Mouse (Mus musculus) lung, adult 2 months (tissue): ENCODE results near the gene Car5a. TPM values are rescaled to one million over a fixed set of nuclear protein-coding genes. Genes with fewer than 3 reads are reported as not detected.
A peak's percentile ranks its signal among the peaks of the same experiment; 100 is the strongest.

Experiments used
- DNase-seq: peaks from one replicate; pipeline ENCODE4 v3.0.0; 2022
- H3K4me1 ChIP-seq: fragments of 200-500 bp; 2 replicates; pipeline ENCODE4 v1.6.1; 2011; ENCODE audit warnings: low read length; ENCODE audit not compliant: control insufficient read depth, insufficient read depth
- H3K4me3 ChIP-seq: fragments of 200-500 bp; replicated peaks from 2 replicates; pipeline ENCODE3; 2011; ENCODE audit warnings: low read depth, mild to moderate bottlenecking, control low read depth, low read length; ENCODE audit errors: extremely low read depth
- CTCF ChIP-seq: fragments of 200-500 bp; IDR thresholded peaks from 2 replicates; pipeline ENCODE4 v1.5.1; 2011; ENCODE audit warnings: mild to moderate bottlenecking, low read length, control low read depth; ENCODE audit not compliant: insufficient read depth
- POLR2A ChIP-seq: fragments of 200-500 bp; IDR thresholded peaks from 2 replicates; pipeline ENCODE4 v1.6.1; 2011; ENCODE audit warnings: low read depth, mild to moderate bottlenecking, control low read depth, low read length, borderline replicate concordance; ENCODE audit errors: extremely low read depth
- WGBS: fragments of 180-500 bp; shearing (Covaris S2); methylation state at CpG from one replicate; pipeline ENCODE4 v1.1.7; 2018; 5-methylcytosine and 5-hydroxymethylcytosine counted together
- polyA plus RNA-seq: library from polyadenylated mRNA; depleted of rRNA; stranded (reverse); fragments of >200 nt; gene quantifications from 2 replicates; pipeline ENCODE4 v1.2.3, GENCODE M21; 2012

Gene Car5a
- polyA plus RNA-seq, 1 experiment = 0.18 TPM

- DNase-seq = no peak
- 68% methylated on average over 7 of the region's 7 CpGs for WGBS
Observed at GRCm38 (mm10) chr8:121911987-121912386, 32.7 kb downstream of the Car5a start.

GRCm38 (mm10) chr8:121911400-121911799, 33.3 kb downstream of the Car5a start:
- WGBS = 81% methylated on average over 6 of the region's 6 CpGs
- Histone ChIP-seq H3K4me3 (no peak overlapping the region), H3K4me1 (peaks cover 6% of the 10 kb centered on the region; the same call in 1 of the 2 replicates)
- DNase-seq = no peak
- TF ChIP-seq CTCF (no peak), POLR2A (no peak)

More at GRCm38 (mm10) chr8:121911987-121912386, 32.7 kb downstream of the Car5a start:
- H3K4me3 ChIP-seq = no peak overlapping the region
- TF ChIP-seq POLR2A = no peak
- TF ChIP-seq CTCF = no peak
- H3K4me1 ChIP-seq = peaks cover 4% of the 10 kb centered on the region; the same call in 1 of the 2 replicates

DNA sequence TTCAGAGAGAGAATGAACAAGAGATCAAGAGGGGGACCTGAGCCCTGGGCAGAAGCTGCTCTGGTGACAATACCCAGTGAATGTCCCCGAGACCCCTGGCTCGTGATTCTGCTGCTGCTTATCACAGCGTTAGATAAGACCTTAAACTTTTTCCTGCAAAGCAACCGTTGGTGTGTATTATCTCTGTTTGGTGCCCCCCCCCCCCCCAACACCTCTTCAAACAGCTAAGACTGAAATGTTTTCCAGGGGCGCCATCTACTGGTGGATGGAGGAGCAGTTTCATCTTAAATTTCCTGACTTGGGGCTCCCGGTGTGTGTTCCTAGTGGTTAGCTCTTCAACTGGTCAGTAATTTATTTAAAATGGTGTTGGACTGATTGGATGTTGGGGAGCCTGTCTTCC, 35.0 kb downstream of the Car5a start:
- peak; percentile 65 for DNase-seq
- Histone ChIP-seq H3K4me3 (no peak overlapping the region), H3K4me1 (peaks cover 6% of the 10 kb centered on the region; the same call in 1 of the 2 replicates)
- 3% methylated on average over 6 of the region's 6 CpGs for WGBS
- TF ChIP-seq CTCF = 0 out of 2 replicates have a peak, but pooled peaks have one; percentile 12
- TF ChIP-seq POLR2A = no peak

DNA sequence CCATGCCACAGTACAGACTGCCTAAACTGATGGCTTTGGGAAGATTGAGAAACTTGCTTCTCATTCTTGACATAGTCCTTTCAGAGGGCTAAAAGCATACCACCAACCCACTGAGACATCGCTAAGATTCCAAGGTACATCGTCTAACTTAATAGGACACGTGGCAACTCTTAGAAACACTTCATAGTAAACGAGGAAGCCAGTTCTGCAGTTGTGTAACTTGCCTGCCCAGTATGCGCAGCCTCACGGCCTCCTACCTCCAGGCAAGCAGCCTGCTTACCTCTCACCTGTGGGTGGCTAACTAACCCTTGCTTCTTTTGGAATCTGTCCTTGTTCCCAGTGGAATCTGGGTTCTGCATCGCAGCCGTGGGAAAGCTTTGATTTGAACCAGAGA, 35.6 kb downstream of the Car5a start:
- 48% methylated on average over 8 of the region's 8 CpGs for WGBS
- no peak for TF ChIP-seq CTCF
- no peak for TF ChIP-seq POLR2A
- H3K4me1 ChIP-seq = peaks cover 6% of the 10 kb centered on the region; the same call in 1 of the 2 replicates
- no peak for DNase-seq
- no peak overlapping the region for H3K4me3 ChIP-seq

DNA sequence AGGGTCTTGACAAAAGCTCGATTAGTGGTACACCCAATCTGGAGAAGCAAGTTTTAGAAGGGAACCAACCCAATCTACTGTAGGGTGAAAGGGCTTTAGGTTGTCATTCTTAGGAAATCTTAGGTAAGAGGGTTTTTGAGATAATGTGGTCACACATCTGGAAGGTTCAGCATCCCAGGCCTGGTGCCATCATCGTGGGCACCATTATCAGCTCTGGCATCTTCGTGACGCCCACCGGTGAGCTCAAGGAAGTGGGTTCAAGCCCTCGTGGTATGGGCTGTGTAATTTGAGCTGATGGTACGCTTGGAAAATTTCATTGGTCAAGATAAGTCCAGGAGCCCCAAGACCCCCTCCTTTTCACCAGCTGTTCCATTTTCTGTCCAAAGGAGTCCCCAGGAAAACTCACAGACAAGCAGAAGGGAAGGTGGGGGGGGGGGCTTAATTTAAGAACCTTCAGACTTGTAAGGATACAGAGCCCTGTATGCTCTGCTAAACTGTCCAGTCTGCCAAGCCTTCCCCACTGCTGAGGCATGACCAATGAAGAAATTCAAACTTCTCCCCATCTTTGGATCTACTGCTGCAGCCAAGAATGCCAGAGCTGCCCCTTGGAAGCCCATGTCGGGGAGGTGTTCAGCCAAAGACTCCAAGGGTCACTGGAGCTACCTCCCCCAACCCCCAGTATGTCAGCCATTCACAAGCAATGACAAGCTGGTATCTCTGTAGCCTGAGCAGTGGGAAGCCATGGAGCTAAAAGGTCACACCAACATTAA, 36.1 kb downstream of the Car5a start:
- DNase-seq = no peak
- WGBS = 41% methylated on average over 8 of the region's 8 CpGs
- H3K4me1 ChIP-seq = peaks cover 6% of the 10 kb centered on the region; the same call in 1 of the 2 replicates
- TF ChIP-seq POLR2A (no peak), CTCF (no peak)
- no peak overlapping the region for H3K4me3 ChIP-seq

DNA sequence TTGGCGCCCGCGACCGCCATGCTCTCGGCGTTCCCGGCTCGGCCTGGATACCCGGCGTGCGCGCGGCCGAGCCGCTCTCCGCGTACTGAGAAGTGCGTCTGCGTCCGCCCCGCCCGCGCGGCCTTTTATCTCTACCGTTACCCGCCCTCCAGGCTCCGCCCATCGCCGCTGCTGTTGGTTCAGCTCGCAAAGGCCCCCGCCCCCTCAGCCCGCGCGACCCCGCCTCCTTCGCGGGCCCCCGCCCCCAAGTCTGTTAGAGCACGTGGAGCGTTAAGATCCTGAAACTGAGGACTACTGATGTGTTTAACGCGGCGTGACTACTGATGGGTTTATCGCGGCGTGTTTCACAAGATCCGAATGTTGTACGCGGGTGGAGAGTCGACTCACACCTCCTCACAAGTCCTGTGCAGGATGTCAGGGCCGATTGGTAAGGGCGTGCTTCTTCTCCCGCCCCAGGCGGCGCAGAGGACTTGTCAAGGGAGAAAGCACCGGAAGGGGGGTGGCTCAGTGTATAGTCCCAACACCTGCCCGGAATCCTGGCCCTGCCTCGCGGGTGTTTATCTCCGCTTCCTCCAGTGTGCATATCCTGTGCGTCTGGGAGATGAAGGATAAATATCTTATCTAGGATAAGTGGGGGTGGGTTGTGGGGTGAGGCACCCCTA, 37.0 kb downstream of the Car5a start, which contains the start of gene Slc7a5:
Gene Slc7a5, minus strand, starts transcription at position 108 of the 662 bp plus-strand sequence.
- DNase-seq = peak; percentile 94
- TF ChIP-seq POLR2A (peak; percentile 87; the same call in 1 of the 2 replicates), CTCF (no peak)
- peak within 1 kb of the TSS; percentile 76 for H3K4me3 ChIP-seq
- WGBS = under 1% methylated on average over 61 of the region's 61 CpGs
- H3K4me1 ChIP-seq = peaks cover 6% of the 10 kb centered on the region; the same call in 1 of the 2 replicates

DNA sequence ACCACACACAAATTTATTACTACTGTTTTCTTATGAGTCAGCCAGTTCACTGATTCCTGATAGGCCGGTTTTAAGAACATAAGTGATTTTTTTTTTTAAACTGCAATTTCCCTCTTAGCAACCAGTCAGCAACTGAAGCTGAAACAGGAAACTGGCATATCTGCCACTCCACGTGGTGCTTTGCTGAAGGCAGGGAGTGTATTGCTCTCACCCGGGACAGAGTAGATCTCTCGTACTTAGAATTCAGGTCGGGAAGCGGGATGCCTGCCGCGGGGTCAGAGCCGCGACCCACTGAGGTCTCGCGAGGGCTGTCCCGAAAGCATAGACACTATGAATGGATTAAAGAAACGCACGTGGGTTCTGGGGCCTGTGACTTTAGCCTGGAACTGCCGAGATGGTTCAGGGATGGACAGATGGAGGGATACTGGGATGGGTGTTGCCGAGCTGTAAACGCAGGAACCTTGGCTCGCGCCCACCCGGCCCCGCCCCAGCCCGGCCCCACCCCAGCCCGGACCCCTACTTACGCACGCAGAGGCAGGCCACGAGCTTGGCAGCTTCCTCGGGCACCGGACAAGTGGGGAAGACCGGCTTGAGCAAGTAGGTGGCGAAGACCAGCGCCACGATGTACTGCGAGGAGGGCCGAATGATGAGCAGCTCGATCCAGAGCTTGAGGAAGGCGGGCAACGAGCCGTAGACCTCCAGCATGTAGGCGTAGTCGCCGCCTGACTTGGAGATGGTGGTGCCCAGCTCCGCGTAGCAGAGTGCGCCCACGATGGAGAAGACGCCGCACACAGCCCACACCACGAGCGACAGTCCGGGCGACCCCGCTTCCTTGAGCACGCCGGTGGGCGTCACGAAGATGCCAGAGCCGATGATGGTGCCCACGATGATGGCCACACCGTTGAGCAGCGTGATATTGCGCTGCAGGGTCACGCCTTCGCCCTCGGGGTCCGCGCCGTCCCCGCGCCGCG, 37.9 kb downstream of the Car5a start:
- peaks cover 6% of the 10 kb centered on the region; the same call in 1 of the 2 replicates for H3K4me1 ChIP-seq
- no peak for TF ChIP-seq POLR2A

GRCm38 (mm10) chr8:121905864-121906263, 38.8 kb downstream of the Car5a start:
- 32% methylated on average over 5 of the region's 5 CpGs for WGBS
- no peak for DNase-seq
- H3K4me3 ChIP-seq = peak overlapping the region; percentile 3
- no peak for TF ChIP-seq CTCF
- TF ChIP-seq POLR2A = no peak
- H3K4me1 ChIP-seq = peaks cover 6% of the 10 kb centered on the region; the same call in 1 of the 2 replicates

More for the DNA sequence above, 37.9 kb downstream of the Car5a start:
- under 1% methylated on average over 72 of the region's 72 CpGs for WGBS
- peak overlapping the region; percentile 76 for H3K4me3 ChIP-seq
- DNase-seq = peak; percentile 20
